Comparison of ENCODE assay signal across 11 mouse cellular contexts in genomic region chr4:135140647-135141515, GRCm38 (mm10). TPM values are rescaled to one million over a fixed set of nuclear protein-coding genes. Genes with fewer than 3 reads are reported as not detected.
A peak's percentile ranks its signal among the peaks of the same experiment; 100 is the strongest.
DNase-seq lines count a peak whose midpoint lies in the region; ATAC-seq lines count a peak whose summit lies in the region.
"Had no signal": no experiment of that assay in that cellular context is flagged by ENCODE, and none has a peak within 500 bp of the region (broad histone marks: within the 10 kb centered on the region; RNA-seq: fewer than 3 reads in every experiment).

No protein-coding gene starts in this region.

- H3K9me3 ChIP-seq in kidney, embryonic 15.5 days (replicated peaks), result no peaks in the 10 kb centered on the region
- no peaks in the 10 kb centered on the region for H3K9me3 ChIP-seq in limb, embryonic 12.5 days
- H3K9me3 ChIP-seq: G1E had no signal

- 1% methylated on average over 25 of the region's 25 CpGs for WGBS in kidney, embryonic 15.5 days
- 1% methylated on average over 25 of the region's 25 CpGs for WGBS in limb, embryonic 12.5 days

- H3K36me3 ChIP-seq in kidney, embryonic 15.5 days, result no peaks in the 10 kb centered on the region
- no peaks in the 10 kb centered on the region for H3K36me3 ChIP-seq in limb, embryonic 12.5 days
- H3K36me3 ChIP-seq: G1E had no signal

- DNase-seq in kidney, postnatal 10 days, result no peak
- DNase-seq in ES-CJ7 (ENCODE audit: low read depth, low spot score), result peak; percentile 61
- DNase-seq in testis, postnatal 10 days (ENCODE audit: low spot score), result no peak
- DNase-seq in layer of hippocampus, postnatal 10 days (ENCODE audit: low spot score in 2 of 2), result no peak
- DNase-seq: lung, postnatal 14 days; right cerebral cortex, postnatal 25 days had no signal

- no peak overlapping the region for H3K27ac ChIP-seq in kidney, embryonic 15.5 days
- no peak overlapping the region for H3K27ac ChIP-seq in limb, embryonic 12.5 days

- H3K4me1 ChIP-seq in kidney, embryonic 15.5 days, result peaks cover 9% of the 10 kb centered on the region
- peaks cover 40% of the 10 kb centered on the region for H3K4me1 ChIP-seq in limb, embryonic 12.5 days (replicated peaks)

- H3K4me3 ChIP-seq in kidney, embryonic 15.5 days (replicated peaks), result 0 out of 2 replicates have a peak overlapping the region, but pooled peaks have one; percentile 6
- peak overlapping the region; percentile 11 for H3K4me3 ChIP-seq in limb, embryonic 12.5 days (replicated peaks)

- no peak for ATAC-seq in kidney, embryonic 15.5 days (replicated peaks; ENCODE audit: low FRiP score)
- ATAC-seq in common myeloid progenitor, adult 5-6 weeks (replicated peaks; ENCODE audit: low read depth, poor library complexity, severe bottlenecking), result peak; percentile 57
- ATAC-seq in limb, embryonic 12.5 days (ENCODE audit: insufficient number of reproducible peaks, insufficient read depth, low FRiP score, low TSS enrichment, low read depth), result no peak

- peak overlapping the region; percentile 15; the same call in 1 of the 2 replicates for H3K4me2 ChIP-seq in kidney, embryonic 15.5 days
- H3K4me2 ChIP-seq in limb, embryonic 12.5 days, result peak overlapping the region; percentile 47

- no peak overlapping the region for H3K9ac ChIP-seq in kidney, embryonic 15.5 days
- H3K9ac ChIP-seq in limb, embryonic 12.5 days (replicated peaks), result no peak overlapping the region

- peaks cover 96% of the 10 kb centered on the region for H3K27me3 ChIP-seq in kidney, embryonic 15.5 days
- H3K27me3 ChIP-seq in limb, embryonic 12.5 days, result peaks cover 95% of the 10 kb centered on the region

RNA-seq across cellular contexts. Expression of gene Runx3, which starts 20.4 kb away (rescaled TPM):
- 0.04 and 0.19 TPM in 2 replicates for polyA plus RNA-seq in kidney, embryonic 15.5 days (2015; fragmentation: Nextera tagmentation; extraction: Ambion mirVana)
- 8.9 and 20.1 TPM in 2 replicates for total RNA-seq in common myeloid progenitor, adult 5-6 weeks (2017)
- polyA plus RNA-seq in limb, embryonic 12.5 days (2016; fragmentation: Nextera tagmentation; extraction: Ambion mirVana), result 1.5 and 2.0 TPM in 2 replicates
- total RNA-seq in layer of hippocampus, postnatal 10 days (2021), result not detected
- total RNA-seq: left cerebral cortex, postnatal 14 days had no signal
